Mouse (Mus musculus): Measurements from ENCODE around the gene Rpl26.

GRCm38 (mm10) chr11:68863631-68864091 lies 37.7 kb upstream of the Rpl26 start:
- no peak for TF ChIP-seq CTCF (IDR thresholded peaks at IDR 0.05; ENCODE audit: extremely low read depth, insufficient read depth, insufficient read length, insufficient replicate concordance)
- TF ChIP-seq POLR2A (IDR thresholded peaks at IDR 0.05; ENCODE audit: low read depth, low read length), result no peak

Data from spleen, adult 2 months (tissue).